Mouse (Mus musculus) hindbrain, postnatal 0 days (tissue): ENCODE data around the gene Arfgap1. TPM values are rescaled to one million over a fixed set of nuclear protein-coding genes. Genes with fewer than 3 reads are reported as not detected.

Source experiments
- ATAC-seq: fragments of 200-750 bp; cut with Nextera tagmentation; 2 replicates; pipeline ENCODE4 v1.8.0; 2017; ENCODE audit warnings: mild to moderate bottlenecking, moderate TSS enrichment, moderate library complexity
- DNase-seq: peaks from one replicate; pipeline ENCODE4 v3.0.0-alpha.2; 2015; ENCODE audit warnings: low spot score
- H3K27ac ChIP-seq: fragments of 300-500 bp; sonication (generic); 2 replicates; pipeline ENCODE4 v1.5.1; 2014; ENCODE audit warnings: mild to moderate bottlenecking
- H3K27me3 ChIP-seq: fragments of 300-500 bp; sonication (generic); 2 replicates; pipeline ENCODE4 v1.6.1; 2014; ENCODE audit warnings: low read length, mixed read lengths; ENCODE audit not compliant: insufficient read depth
- H3K36me3 ChIP-seq: fragments of 300-500 bp; sonication (generic); 2 replicates; pipeline ENCODE4 v1.6.1; 2014; ENCODE audit warnings: low read length, mixed read lengths; ENCODE audit not compliant: insufficient read depth
- H3K4me1 ChIP-seq: fragments of 300-500 bp; sonication (generic); 2 replicates; pipeline ENCODE4 v1.6.1; 2014; ENCODE audit warnings: antibody characterized with exemption, low read length, mixed read lengths; ENCODE audit not compliant: insufficient read depth
- H3K4me2 ChIP-seq: fragments of 300-500 bp; sonication (generic); 2 replicates; pipeline ENCODE4 v1.6.1; 2014; ENCODE audit warnings: low read depth, mild to moderate bottlenecking, low read length, moderate library complexity, mixed read lengths
- H3K4me3 ChIP-seq: fragments of 300-500 bp; sonication (generic); 2 replicates; pipeline ENCODE4 v1.5.1; 2014; ENCODE audit warnings: low read length
- H3K9ac ChIP-seq: fragments of 300-500 bp; sonication (generic); replicated peaks from 2 replicates; pipeline ENCODE4 v1.6.1; 2014; ENCODE audit warnings: mild to moderate bottlenecking, low read length, moderate library complexity, mixed read lengths
- H3K9me3 ChIP-seq: fragments of 300-500 bp; sonication (generic); 2 replicates; pipeline ENCODE4 v1.6.1; 2016; ENCODE audit warnings: low read length, mixed read lengths
- CTCF ChIP-seq: IDR thresholded peaks from 2 replicates; pipeline ENCODE4 v1.5.1; 2016; ENCODE audit warnings: antibody characterized with exemption, control low read depth, low read depth
- WGBS: fragments of 180-500 bp; shearing (Covaris S2); extraction: QIAGEN DNeasy Blood & Tissue Kit; methylation state at CpG from one replicate; pipeline ENCODE4 v1.1.7; 2014; 5-methylcytosine and 5-hydroxymethylcytosine counted together
- polyA plus RNA-seq: library from polyadenylated mRNA; unstranded; fragments of >200 nt; fragmentation: Nextera tagmentation; extraction: Ambion mirVana; gene quantifications from 2 replicates; pipeline ENCODE4 v1.2.1, GENCODE M21; 2015
- total RNA-seq: library from RNA; depleted of rRNA; stranded (reverse); fragments of >200 nt; gene quantifications from 2 replicates; pipeline ENCODE4 v1.2.3, GENCODE M21; 2014

The Arfgap1 gene
- total and polyA plus RNA-seq, 2 experiments from 2014 or later, result 94.8 to 107 TPM

DNA sequence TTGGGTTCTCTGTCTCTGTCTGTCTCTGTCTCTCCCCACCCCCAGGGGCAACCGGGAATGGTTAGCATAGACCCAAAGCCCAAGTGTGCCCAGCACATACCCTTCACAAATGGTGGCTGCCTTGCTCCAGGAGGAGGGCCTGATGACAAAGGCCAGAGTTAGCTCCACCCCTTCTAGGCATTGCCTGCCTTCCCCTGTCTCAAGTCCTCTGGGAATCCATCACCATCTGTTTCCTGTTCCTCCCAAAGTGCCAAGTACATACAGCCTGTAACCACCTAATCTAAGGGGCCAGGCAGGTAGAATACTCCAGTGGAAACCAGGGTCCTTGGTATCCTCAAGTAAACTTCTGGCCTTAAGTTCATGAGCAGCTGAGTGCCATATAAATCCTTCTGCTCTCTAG lies 34.6 kb upstream of the Arfgap1 start:
- no peak for ATAC-seq
- Histone ChIP-seq H3K4me3 (no peak overlapping the region), H3K4me2 (no peak overlapping the region), H3K4me1 (no peaks in the 10 kb centered on the region), H3K9me3 (no peaks in the 10 kb centered on the region), H3K27ac (no peak overlapping the region), H3K9ac (no peak overlapping the region), H3K36me3 (0 out of 2 replicates have a peak, but pooled peaks cover 3% of the 10 kb centered on the region), H3K27me3 (no peaks in the 10 kb centered on the region)
- TF ChIP-seq CTCF, result no peak
- 85% methylated on average over 1 of the region's 1 CpGs for WGBS
- no peak for DNase-seq

DNA sequence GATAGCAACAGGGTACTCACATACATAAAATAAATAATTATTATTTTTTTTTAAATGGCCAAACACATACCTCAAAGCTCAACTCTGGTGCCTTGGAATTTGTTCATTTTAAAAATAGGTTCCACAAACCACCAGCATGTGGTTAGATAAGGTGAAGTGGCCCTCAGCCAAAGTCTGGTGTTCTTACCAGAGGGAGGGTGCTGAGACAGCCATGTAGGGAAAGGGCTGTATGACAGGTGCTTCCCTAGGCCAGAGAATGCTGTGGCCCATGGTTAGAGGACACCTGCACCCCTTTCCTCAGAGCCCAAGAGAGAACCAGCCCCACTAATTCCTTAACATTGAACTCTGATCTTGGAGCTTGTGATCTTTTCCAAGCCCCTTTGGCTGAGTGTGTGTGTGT lies 26.8 kb upstream of the Arfgap1 start:
- H3K4me3 ChIP-seq, result no peak overlapping the region
- ATAC-seq, result no peak
- no peaks in the 10 kb centered on the region for H3K9me3 ChIP-seq
- no peaks in the 10 kb centered on the region for H3K4me1 ChIP-seq
- no peak overlapping the region for H3K27ac ChIP-seq
- TF ChIP-seq CTCF, result no peak
- H3K27me3 ChIP-seq, result no peaks in the 10 kb centered on the region
- no peak overlapping the region for H3K9ac ChIP-seq
- DNase-seq, result no peak
- peaks cover 6% of the 10 kb centered on the region; the same call in 1 of the 2 replicates for H3K36me3 ChIP-seq
- no peak overlapping the region for H3K4me2 ChIP-seq

DNA sequence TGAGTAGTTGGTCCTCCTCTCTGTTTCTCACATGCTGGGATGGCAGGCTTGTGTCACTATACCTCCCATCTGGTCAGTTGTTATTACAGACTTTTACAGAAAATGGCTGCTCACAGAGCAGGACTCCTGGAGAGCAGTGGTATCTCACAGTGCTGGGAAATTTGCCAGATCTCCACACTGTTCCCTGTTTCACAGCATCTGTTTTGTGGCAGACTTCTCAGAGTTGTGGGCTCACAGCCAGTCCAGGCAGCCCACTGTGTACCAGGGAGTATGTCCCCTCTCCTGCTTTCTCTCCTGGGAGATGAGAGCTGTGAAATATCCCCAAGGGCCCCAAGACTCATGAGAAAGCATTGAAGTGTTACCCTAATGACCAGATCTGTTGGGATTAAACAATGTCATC lies 25.2 kb upstream of the Arfgap1 start:
- no peaks in the 10 kb centered on the region for H3K9me3 ChIP-seq
- H3K36me3 ChIP-seq, result peaks cover 6% of the 10 kb centered on the region; the same call in 1 of the 2 replicates
- DNase-seq, result peak; percentile 62
- no peaks in the 10 kb centered on the region for H3K27me3 ChIP-seq
- no peak for TF ChIP-seq CTCF
- H3K9ac ChIP-seq, result no peak overlapping the region
- H3K4me1 ChIP-seq, result no peaks in the 10 kb centered on the region
- no peak for ATAC-seq
- H3K4me2 ChIP-seq, result no peak overlapping the region
- H3K4me3 ChIP-seq, result no peak overlapping the region
- no peak overlapping the region for H3K27ac ChIP-seq

DNA sequence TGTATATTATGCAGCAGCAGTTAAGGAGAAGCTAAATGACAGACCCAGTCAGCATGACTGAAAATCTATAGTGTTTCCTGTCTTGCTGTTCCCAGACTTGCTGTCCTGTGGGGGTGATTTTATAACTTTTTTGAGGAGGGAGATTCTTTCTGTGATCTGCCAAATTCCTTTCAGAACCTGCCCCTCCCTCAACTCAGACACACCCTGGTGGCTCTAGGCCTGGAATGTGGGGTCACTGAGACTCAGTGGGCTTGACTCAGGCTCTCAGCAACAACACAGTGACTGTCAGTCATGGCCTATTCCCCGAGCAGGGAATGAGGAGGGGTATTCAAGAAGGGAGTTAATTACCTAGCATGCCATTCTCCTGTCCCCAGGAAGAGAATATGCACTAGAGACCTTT lies 17.1 kb upstream of the Arfgap1 start:
- WGBS, result 22% methylated on average over 1 of the region's 1 CpGs
- Histone ChIP-seq H3K36me3 (no peaks in the 10 kb centered on the region), H3K4me1 (peaks cover 18% of the 10 kb centered on the region), H3K4me3 (no peak overlapping the region), H3K4me2 (no peak overlapping the region), H3K9me3 (no peaks in the 10 kb centered on the region), H3K9ac (no peak overlapping the region), H3K27me3 (no peaks in the 10 kb centered on the region), H3K27ac (no peak overlapping the region)
- ATAC-seq (no peak), DNase-seq (no peak)
- TF ChIP-seq CTCF, result no peak

DNA sequence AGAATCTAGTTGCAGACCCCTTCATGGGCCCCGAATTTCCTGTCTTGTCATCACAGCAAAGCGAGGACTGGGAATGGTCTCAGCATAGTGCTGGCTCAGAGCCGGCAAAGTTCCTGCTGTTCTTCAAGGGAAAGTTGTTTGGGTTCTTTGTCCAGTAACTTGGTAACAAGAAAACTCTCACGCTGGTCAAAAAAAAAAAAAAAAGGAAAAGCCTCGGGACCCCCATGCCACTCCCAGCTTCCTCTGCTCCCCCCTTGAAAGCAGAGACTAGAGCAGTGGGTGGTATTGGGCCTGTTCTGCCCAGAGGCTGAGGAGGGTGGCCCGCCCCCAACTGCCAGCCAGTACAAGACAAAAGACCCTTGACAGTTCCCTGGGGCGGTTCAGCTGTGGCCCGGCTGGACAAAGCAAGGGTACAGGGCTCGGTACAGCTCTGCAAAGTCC lies 14.3 kb upstream of the Arfgap1 start:
- no peak for TF ChIP-seq CTCF
- peak; percentile 74 for ATAC-seq
- WGBS, result 7% methylated on average over 9 of the region's 9 CpGs

DNA sequence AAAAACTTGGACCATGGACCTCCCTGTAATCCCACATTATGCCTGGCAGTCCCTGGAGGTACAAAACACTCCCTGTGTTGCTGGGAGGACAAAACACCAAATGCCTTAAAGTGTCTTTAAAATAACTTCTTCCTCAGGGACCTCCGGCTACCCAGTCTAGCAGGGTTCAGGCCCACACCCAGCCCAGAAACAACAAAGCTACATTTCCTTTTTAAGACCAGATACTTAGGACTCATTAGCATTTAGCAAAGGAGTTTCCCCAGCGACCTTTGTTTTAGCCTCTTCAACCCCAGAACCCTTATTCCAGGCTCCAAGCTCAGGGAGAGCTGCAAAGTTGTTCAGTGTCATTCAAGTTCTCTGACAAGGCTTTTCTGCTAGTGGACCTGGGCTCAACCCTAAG lies 13.4 kb upstream of the Arfgap1 start:
- no peak for ATAC-seq
- no peak for TF ChIP-seq CTCF
- H3K4me3 ChIP-seq, result peak overlapping the region; percentile 60
- no peaks in the 10 kb centered on the region for H3K9me3 ChIP-seq
- peak overlapping the region; percentile 90 for H3K27ac ChIP-seq
- H3K36me3 ChIP-seq, result no peaks in the 10 kb centered on the region
- peaks cover 18% of the 10 kb centered on the region for H3K4me1 ChIP-seq
- H3K9ac ChIP-seq, result peak overlapping the region; percentile 68
- 5% methylated on average over 2 of the region's 2 CpGs for WGBS
- no peak for DNase-seq
- no peaks in the 10 kb centered on the region for H3K27me3 ChIP-seq
- peak overlapping the region; percentile 86 for H3K4me2 ChIP-seq

More for the DNA sequence above, 14.3 kb upstream of the Arfgap1 start:
- Histone ChIP-seq H3K4me1 (peaks cover 18% of the 10 kb centered on the region), H3K9ac (peak overlapping the region; percentile 68), H3K36me3 (no peaks in the 10 kb centered on the region), H3K4me2 (peak overlapping the region; percentile 86), H3K27ac (peak overlapping the region; percentile 90), H3K27me3 (no peaks in the 10 kb centered on the region), H3K9me3 (no peaks in the 10 kb centered on the region), H3K4me3 (peak overlapping the region; percentile 60)
- peak; percentile 75 for DNase-seq

DNA sequence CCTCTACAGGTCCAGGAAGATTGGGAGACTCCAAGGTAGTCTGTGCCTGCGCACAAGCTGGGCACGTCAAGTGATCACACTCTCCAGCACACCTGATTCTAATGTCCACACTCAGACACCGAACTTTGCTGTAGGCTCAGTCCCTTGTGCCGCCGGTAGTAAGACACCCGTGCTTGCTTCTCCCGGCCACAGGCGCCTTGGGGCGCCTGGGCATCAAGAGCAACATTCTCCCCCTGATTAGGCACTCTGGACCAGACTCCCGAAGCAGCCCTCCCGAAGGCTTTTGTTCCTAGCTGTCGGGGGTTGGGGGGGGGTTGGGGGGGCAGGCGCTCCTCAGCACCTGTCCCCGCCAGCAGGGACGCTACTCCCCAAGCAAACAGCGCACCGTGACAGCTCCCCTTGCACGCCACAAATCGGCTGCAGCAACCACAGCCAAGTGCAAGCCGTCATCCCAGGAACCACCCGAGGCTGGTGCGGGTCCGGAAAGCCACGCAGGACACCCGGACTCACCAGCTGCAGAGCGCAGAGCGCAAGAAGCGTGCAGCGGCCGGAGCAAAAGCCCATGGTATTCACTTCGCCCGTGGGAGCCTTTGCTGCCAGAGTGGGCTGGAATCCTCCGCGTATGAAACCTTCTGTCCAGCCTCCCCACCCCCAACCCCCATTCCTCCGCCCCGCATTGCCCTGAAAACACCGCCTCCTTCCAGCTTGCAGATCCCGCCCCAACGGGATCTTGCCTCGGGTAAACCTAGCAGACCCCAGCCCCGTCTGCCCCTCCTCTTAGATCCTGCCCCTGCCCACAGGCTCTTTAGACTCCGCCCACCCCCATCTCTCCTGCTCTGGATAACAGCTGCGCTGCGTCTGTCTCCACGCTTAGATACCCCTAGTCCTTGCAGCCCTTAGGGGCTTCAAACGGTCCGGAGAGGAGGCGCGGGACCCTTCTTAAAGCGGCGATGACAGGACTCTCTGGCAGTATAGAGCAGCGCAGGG lies 12.7 kb upstream of the Arfgap1 start, which contains the start of gene Nkain4:
Gene Nkain4 (minus strand): TSS at position 639 of the 987 bp plus-strand sequence.
- H3K4me3 ChIP-seq, result peak within 1 kb of the TSS; percentile 60
- H3K27me3 ChIP-seq, result no peaks in the 10 kb centered on the region
- DNase-seq, result peak; percentile 92
- no peaks in the 10 kb centered on the region for H3K9me3 ChIP-seq
- H3K4me1 ChIP-seq, result peaks cover 18% of the 10 kb centered on the region
- peak within 1 kb of the TSS; percentile 86 for H3K4me2 ChIP-seq
- H3K27ac ChIP-seq, result peak within 1 kb of the TSS; percentile 90
- ATAC-seq, result peak; percentile 88
- TF ChIP-seq CTCF, result peak; percentile 55
- WGBS, result 1% methylated on average over 52 of the region's 52 CpGs
- H3K9ac ChIP-seq, result peak within 1 kb of the TSS; percentile 68
- no peaks in the 10 kb centered on the region for H3K36me3 ChIP-seq
